ENCODE assay signal across 15 mouse cellular contexts in the genomic region with DNA sequence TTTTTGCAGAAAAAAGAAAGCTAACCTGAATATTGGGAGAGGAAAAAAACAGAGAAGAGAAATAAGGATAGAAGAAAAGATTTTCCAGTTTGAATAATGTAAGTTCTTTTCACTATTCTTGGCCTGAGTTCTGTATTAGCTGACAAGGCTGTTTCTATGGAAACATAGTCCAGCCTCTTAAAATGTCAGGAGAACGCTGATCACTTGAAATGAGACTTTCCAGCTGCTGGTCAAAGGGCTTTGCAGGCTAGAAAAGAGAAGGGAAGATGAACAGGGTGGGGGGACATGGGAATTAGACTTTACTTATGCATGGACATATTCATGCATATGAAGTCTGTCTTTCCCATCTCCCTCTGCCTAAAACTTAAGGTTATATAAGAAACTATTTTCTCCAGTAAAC. TPM values are rescaled to one million over a fixed set of nuclear protein-coding genes. Genes with fewer than 3 reads are reported as not detected.
DNase-seq lines count a peak whose midpoint lies in the region; ATAC-seq and TF ChIP-seq lines count a peak whose summit lies in the region.
"Had no signal": no experiment of that assay in that cellular context is flagged by ENCODE, and none has a peak within 500 bp of the region (broad histone marks: within the 10 kb centered on the region; RNA-seq: fewer than 3 reads in every experiment).

No protein-coding gene starts in this region.

- no peak for ATAC-seq in activated CD4-positive, CD25-positive, alpha-beta regulatory T cell, adult 4 months

- peak overlapping the region; percentile 71 for H3K27ac ChIP-seq in layer of hippocampus, adult 2 months
- H3K27ac ChIP-seq: heart, embryonic 10.5 days; hindbrain, embryonic 15.5 days; limb, embryonic 15.5 days had no signal

- no peak for TF ChIP-seq CTCF in layer of hippocampus, adult 2 months (conservative IDR thresholded peaks at IDR 0.05)
- no peak for TF ChIP-seq CTCF in brain, embryonic 14.5 days (IDR thresholded peaks at IDR 0.05; ENCODE audit: borderline replicate concordance, extremely low read depth, insufficient read depth, insufficient read length)

- intact Hi-C loops in heart, postnatal 36 days (cut with DNase I) = no loop called here

- no peak for TF ChIP-seq POLR2A in brain, embryonic 14.5 days (IDR thresholded peaks at IDR 0.05; ENCODE audit: borderline replicate concordance, extremely low read depth, insufficient read depth, insufficient read length, poor library complexity, severe bottlenecking)

- peak; percentile 87 for DNase-seq in heart, adult 11 months
- DNase-seq in heart, postnatal 36 days = no peak
- no peak for DNase-seq in layer of hippocampus, adult 2 months (ENCODE audit: low spot score in 2 of 2)
- no peak for DNase-seq in layer of hippocampus, postnatal 36 days
- peak; percentile 62 for DNase-seq in brain, embryonic 14.5 days (ENCODE audit: low read depth)
- DNase-seq in kidney, postnatal 14 days = peak; percentile 56
- no peak for DNase-seq in ovary, postnatal 10 days (ENCODE audit: low spot score)
- DNase-seq: cerebellum, postnatal 25 days; right cerebral cortex, adult 18-20 months; thymus, postnatal 4 days had no signal

- no peak overlapping the region for H3K4me3 ChIP-seq in layer of hippocampus, adult 2 months
- H3K4me3 ChIP-seq: heart, embryonic 10.5 days; hindbrain, embryonic 15.5 days; limb, embryonic 15.5 days; megakaryocyte, embryonic 14.5 days had no signal

RNA-seq across cellular contexts. Expression of a gene that starts 45.5 kb away (rescaled TPM):
- total RNA-seq in heart, postnatal 36 days (2021) = 10 to 100 TPM; 19.9 to 20.5 TPM
- total RNA-seq in layer of hippocampus, adult 2 months (2021) = 10 to 100 TPM; 31.4 to 31.7 TPM
- 10 to 100 TPM; 35.6 to 38.6 TPM for total RNA-seq in layer of hippocampus, postnatal 36 days (2021)
- 6.1 and 9.3 TPM in 2 replicates for polyA plus RNA-seq in brain, embryonic 14.5 days (2012; rRNA removed)
- 10 to 100 TPM in 1 of 2 experiments, 1 to 10 TPM in 1; 9.7 to 11.7 TPM for polyA plus RNA-seq in activated CD4-positive, CD25-positive, alpha-beta regulatory T cell, adult 4 months (2017; shearing (Covaris generic))

Comparison
In these comparisons a context has a peak if more than half of its experiments do, and no peak if none do; other contexts are left out.
1. DNase-seq: peak in heart, adult 11 months (single experiment), brain, embryonic 14.5 days (single experiment) and kidney, postnatal 14 days (single experiment); none in heart, postnatal 36 days (0 of 2), layer of hippocampus, adult 2 months (0 of 2), layer of hippocampus, postnatal 36 days (0 of 2) and ovary, postnatal 10 days (single experiment).